Mouse (Mus musculus): ENCODE measurements around the gene Kcnma1.

The Kcnma1 gene

DNA sequence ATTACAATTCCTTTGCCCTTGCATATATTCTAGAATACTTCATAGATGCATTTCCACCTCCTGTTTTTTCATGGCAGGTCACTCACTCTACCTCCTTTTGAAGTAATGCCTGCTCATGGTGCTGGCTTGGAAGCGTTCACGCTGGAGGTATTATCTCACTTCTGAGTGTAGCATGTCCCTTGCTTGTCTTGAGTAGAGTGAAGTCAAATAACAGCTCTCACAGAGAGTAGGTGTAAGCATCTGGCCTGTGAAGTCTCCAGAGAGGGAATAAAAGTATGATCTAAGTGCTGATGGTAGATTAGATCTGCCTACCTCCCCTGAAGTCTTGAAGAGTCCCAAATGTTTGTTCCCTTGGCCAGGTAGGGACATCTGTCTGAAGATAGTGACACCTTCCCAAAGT, 607.2 kb downstream of the Kcnma1 start:
- DNase-seq: no peak

DNA sequence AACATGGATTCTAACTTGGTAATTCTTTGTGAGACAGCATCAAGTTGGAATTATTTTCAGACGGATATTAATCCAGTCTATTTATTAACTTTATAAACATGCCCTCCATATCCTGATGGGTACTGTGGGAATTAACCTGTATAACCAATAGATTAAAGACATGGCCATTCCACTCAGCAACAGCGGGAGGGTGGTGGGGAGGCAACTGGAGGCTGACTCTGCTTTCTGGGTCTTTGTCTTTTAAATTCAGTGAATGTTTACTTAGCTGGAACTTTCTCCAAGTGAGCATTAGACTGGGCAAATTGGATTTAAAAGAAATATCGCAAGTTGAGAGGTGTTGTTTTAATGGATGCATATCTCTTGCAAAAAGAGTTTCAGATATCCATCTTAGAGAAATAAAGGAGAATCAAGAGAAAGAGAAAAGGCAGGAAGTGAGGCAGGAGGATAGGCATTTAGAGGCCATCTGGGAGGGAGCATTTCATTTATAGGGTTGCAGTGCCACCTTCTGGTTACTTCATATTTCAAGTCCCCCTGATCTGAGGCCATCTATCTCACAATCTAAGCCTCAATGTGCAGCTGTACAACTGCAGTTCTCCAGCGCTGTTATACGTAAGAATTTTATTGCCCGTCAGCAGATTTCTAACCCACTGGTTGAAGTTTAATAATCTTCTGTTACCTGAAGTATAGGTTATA, 613.4 kb downstream of the Kcnma1 start:
- peak; percentile 83 for DNase-seq

DNA sequence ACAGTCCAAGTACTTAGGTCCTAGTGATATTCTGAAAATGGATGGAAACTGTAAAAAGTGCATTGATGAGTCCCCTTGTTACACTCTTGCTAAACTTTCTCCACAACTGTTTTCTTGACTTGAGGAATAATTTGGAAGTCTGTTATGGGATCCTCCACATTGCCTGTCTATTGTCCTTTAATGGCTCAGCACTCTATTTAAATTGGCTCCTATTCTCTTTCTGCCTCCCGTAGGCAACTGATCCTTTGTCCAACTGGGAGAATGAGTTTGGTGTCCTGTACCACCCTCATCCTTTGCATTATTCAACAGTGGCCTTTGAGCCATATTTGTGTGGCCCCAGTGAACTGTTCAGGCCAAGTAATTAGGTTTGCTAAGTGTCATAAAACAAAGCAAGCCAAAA, 616.6 kb downstream of the Kcnma1 start:
- DNase-seq: no peak

DNA sequence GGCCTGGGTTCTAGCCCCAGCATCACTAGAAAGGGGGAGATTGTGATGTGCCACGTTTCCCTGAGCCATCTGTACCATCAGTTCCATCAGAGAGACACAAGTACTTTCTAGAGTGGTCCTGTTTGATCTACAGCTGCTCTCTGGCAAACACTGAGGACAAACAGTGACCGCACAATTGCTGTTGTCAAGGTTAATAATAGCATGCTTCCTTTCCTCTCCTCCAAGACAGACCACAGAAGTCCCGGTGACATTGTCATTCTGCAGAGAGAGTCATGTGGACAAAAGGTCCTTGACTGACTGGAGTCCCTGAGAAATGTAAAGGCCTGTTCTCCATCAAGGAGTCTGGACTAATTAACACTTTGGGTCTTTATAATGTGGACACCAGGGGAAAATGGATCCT, 622.7 kb downstream of the Kcnma1 start:
- DNase-seq: no peak

DNA sequence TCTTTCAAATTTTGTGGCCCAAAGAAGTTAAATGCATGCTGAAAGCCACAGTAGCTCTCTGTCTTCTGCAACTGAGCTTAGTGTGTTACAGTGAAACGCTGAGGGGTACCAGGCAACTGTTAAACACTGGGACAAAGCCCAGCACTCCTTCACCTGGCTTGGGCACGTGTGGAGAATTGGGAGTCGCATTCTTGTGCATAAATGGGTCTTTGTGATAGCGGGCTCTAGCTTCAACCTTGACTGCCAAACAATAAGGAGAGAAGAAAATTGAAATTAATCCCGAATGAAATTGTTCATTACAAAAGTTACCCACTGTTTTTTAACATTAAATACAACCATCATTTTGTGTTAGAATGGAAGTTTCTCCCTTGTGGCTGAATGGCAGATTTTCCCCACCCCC, 623.5 kb downstream of the Kcnma1 start:
- no peak for DNase-seq

DNA sequence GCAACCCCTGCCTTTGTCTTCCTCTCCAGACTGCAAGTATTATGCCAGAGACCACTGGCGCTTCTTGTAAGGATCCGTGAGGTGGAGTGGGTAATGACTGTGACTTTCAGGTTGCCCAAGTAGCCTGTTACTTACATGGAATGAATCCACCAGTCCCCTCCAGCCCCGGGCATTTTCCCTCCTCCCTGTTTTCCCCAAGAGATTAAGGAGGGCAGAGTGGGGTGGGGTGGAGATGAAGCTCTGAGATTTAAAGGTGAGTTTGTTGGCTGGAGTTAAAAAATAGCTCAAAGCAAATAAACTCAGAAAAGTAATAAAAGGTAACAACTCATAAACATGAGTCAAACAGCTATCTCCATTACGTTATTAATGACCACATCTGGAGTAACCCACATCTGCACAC, 624.1 kb downstream of the Kcnma1 start:
- DNase-seq: no peak

DNA sequence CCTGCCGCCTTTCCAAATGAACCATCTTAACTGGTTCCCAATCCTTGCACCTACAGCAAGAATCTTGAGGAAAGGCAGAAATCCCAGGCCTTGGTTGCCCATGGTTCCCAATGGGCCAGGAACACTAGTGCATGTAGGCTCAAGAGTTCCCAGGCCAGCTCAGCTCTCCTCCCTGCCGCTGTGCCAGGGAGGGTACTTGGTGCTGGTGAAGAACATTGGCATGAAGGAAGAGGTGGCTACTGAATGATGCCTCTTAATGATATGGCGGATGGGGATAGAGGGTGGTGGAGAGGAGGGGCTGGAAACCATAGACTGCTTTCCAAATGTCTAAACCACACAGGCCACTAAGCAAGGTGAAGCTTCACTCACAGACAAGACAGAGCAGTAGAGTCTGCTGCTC, 627.5 kb downstream of the Kcnma1 start:
- DNase-seq: no peak

DNA sequence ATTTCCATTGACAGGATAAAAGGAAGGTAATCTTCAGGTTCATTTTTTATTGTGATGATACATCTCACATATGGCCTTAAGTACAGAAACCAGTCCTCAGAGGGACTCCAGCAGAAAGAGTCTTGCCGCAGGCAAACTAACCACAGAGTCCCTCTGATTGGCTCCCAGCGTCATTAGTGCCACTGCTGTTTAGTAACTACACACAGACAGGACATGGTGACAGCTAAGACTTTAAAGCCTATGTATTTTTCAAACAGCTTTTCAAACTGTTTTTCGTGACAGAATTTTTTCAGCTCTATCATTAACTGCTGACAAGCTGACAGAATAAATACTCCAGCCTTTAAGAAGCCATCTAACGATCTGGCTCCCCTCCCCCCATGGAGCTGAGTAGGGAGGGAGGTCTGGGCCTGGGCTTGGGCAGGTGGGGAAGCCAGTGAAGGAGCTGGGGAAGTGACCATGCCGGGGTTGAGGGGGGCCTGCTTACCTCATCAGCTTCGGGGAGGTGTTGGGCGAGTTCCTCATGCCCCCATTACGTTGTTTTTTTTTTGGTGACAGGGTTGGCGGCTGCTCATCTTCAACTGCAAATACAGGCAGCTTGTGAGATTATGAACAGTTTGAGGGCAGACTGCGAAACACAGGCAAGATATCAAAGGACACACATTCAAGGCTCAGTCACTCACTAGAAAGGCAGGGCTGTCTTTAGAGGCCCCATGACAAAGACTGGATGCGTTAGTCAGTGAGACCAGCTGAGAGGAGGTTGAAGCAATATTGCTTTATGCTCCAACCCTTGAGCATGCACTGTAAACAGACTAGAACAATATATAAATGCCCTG, 628.3 kb downstream of the Kcnma1 start:
- peak; percentile 17 for DNase-seq

DNA sequence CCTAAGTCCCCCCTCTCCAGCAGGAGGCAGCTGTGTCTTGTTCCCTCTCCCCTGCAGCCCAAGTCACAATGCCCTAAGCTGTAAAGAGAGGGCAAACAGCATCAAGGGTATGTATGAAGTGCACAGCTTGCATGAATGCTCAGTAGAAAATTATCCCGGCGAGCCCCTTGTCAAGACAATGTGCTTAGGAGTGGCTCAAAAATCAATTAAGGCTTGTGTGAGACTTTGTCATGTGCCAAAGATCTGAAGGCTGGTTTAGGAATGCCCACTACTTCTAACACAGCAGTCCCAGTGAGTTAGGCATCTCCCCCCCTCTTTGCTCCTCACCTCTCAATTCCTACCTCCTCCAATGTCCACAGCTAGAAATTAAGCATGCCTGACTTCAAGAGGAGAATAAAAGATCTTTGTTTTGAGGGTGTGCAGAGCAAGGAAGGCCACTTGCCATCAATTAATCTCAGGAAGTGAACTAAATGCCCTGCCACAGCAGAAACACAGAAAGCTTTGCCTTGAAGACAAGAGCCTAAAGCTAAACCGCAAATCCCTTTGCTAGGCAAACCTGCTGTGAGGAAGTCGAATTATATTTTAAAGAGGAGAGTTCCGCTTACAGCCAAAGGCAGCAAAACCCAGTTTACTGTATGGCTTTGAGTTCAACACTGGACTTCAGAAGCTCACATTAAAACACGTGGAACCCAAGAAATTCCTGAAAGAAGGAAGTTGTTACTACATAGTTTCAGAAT, 635.8 kb downstream of the Kcnma1 start:
- DNase-seq: peak; percentile 4

DNA sequence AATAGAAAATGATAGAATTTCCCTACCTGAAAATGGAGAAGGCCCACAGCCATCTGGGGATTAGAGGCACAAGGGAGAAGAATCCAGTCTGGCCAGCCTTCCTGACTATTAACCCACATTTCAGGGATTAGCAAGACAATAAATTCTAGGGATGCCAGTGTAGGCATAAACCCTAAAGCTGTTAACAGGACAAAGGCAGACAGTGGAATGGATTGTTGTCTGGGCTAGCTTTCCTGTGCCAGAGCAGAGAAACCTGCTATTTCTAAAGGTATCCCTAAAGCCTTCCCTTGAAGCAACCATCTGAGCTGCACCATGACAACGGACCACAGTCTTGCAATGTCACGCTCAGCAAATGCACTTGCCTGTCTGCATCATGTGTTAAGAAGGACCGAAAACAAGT, 642.3 kb downstream of the Kcnma1 start:
- DNase-seq: no peak

DNA sequence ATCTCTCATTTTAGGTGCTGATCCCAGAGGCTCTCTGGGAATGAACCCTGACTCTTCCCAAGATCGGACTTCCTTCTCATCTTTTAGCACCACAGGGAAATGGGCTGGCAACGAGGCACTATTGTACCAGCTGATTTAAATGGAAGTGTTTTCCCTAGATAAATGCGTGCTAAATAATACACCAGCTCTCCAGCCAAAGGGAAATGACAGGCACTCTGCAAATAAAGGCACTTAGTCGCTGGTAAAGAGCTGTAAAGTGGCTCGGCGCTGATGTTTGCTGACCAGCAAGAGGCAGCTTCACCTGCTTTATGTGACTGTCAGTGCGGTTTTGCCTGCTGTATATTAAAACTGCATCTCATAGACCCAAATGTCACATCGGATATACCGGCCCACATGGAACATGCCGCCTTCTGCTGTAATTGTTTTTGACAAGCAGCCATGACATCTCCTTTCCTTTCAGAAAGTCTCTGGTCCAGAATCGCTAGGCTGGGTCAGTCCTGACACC, 653.7 kb downstream of the Kcnma1 start:
- DNase-seq: no peak

DNA sequence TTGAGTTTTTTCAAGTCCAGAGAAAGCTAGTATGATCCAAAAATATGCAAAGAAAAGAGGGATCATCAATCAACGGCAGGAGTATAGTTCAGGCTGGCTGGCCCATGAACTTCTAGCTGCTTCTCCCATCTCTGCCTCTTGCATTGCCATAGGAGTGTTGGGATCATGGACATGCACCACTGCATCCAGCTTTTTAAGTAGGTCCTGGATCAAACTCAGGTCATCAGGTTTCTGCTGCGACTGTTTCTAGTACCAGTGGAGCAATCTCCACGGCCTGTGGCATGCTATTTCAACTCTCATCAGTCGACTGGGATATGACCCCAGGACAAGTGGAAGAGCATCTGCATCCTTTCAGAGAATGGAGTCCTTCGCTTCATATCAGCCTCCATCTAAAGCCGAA, 655.5 kb downstream of the Kcnma1 start:
- no peak for DNase-seq

DNA sequence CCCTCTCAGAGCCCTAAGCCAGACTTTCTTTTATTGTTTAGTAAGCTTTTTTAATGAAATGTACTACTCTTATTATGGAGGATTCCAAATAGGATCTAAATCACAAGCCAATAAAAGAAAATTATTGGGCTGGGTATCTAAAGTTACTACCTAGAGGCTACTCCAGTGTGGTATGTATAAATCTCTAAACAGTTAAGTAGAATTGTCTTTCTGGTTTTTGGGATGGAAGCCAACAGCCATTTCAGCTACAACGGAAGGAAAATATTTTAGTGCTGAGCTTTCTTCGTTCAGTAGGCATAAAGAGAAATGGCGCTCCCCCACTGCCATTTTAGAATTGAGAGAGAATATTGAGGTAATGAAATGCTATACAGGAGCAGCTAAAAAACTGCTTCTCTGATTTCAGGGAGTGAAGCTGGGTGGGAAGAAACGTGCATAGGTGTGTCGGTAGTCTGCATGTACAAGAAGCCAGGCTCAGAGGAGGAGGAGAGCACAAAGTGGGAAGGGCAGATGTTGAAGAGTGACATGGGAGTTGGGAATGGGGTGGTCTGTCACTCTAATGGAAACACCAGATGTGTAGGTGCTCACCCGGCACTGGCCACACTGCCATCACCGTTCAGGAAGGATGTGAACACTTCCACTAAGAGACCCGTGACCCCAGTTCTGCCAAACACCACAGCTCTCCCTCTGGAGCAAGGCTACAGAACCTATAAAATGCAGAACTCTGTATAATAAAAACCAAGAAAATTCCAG, 656.6 kb downstream of the Kcnma1 start:
- no peak for DNase-seq

DNA sequence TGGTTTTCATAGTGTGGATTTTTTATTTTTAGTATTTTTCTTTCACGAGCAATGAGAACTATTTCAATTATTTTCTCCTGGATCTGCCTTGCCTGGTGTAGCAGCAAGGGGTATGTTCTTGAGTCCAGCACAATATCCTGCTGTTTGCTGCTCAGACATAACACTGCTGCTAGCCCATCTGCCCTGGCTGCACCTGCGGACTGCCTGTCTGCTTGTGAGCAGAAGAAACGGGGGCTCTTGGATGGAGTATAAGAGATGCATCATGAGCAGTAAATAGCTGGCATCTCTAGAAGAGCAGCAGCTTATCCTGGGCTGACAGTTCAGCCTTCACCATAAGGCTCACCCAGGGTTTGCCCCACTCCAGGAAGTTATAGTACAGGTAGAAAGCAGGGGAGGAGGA, 687.5 kb downstream of the Kcnma1 start:
- DNase-seq: no peak

DNA sequence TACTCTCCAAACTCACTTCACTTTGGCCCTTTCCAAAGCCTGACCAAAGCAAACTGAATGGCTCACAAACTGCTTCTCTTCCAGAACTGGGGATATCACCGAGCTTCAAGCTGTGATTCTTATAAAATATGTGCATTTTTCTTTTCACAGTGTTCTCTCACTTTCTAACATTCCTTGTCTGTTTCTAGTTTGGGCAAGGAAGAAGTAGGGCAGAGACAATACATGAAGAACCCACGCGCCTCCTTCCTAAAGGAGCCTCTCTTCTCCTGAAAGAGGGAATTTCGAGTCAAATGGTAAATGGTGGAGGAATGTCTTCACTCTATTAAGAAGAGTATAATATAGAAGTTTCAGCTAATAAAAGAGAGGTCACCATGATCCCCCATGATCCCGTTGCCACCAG, 709.0 kb downstream of the Kcnma1 start:
- DNase-seq: no peak

DNA sequence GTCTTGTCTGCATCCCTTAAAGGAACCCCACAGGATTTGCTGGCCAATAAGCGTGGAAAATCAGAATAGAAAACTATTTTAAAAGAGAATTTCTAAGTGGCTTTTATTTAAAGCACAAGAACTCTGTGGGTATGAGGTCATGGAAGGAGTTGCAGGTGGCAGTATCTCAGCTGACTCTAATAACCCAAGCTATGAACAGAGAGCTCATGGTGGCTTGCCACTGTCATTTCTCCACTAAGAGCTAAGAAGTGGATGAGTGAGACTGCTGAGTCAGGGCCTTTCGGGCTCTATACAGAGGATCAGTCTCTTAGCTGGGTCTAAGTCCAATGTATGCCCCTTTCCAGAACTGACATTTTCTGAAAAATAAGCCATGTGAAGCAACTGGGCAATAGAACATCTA, 713.8 kb downstream of the Kcnma1 start:
- no peak for DNase-seq

DNA sequence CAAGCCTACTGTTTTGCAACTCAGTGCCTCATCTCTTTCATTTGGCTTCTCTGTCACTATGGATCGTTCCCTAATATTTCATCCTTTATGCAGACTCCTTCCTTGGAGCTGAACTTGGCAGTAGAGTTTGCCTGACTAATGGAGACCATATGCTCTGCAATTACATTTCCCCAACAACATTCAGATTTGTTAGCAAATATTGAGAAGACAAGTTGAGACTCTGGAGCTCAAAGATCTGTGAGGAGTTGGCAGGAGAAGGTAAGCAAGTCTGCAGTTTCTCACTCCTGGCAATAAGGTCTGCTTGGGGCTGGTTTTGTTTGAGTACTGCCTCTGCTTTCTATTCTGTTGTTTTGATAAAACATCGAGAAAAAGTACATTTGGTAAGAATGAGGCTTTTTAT, 723.7 kb downstream of the Kcnma1 start:
- DNase-seq: no peak

DNA sequence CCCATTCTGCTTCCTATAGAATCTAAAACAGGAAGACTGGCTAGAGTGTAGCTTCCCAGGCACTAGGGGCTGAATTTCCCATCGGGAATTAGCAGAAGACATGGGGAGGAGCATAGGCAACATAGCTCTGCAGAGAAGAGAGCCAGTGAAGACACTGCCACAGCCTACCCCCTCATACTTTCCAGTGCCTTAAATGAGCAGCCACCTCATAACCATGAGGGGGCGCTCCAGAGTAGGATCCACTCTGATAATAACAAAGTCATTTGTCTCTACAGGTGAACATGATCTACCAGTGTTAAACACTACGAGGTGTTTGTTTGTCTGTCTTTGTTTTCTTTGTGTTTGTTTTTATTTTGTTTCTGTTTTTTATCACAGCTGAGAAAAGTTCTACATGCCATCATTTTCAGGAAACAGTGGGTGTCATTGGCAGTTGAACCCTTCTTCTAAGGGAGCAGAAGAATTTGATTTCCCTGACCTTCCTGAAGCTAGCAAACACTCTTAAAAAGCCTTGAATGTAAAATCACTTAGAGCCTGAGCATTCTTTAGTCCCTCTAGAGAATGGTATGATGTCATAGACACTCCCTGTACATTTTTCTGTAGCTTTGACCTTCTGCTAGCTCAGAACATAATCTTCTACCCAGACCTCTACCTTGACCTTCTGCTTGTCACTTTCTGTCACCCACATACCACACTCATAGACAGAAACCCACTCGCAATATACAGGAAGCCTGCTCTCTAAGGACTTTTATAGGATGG, 747.6 kb downstream of the Kcnma1 start:
- DNase-seq: no peak

DNA sequence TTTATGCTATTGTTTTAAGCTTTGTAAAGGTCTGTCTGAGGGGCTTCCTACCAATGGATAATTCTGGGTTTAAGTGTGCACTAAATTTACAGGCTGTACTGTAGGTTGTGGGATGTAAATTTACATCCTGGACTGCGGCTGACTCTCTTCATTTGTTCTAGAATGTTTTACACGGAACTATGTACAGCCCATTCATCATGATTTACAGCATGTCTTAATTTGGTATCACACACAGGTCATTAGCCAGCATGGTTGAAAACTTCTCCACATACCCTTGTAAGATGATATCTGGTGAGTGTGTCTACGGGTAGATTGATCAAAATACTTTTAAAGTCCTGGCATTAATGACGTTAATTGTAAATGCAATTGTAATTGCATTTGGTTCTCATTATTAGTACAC, 761.1 kb downstream of the Kcnma1 start:
- no peak for DNase-seq

DNA sequence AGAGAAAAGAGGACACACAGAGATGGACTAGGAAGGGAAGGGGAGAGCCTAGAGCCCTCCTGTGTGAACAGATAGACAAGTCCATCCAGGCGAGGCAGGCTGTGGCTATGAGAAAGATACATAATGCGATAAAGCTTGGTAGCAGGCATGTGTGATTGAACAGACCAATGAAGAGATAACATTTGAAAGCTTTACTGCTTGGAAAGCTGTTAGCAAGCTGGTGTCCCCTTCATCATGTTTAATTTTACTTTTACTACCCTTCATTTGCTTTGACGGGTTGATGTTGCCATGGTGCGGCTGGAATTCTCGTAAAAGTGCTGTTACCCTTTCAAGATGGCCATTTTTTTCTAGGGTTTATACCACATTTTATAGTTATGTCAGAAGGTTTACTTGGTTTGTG, 769.8 kb downstream of the Kcnma1 start:
- no peak for DNase-seq

DNA sequence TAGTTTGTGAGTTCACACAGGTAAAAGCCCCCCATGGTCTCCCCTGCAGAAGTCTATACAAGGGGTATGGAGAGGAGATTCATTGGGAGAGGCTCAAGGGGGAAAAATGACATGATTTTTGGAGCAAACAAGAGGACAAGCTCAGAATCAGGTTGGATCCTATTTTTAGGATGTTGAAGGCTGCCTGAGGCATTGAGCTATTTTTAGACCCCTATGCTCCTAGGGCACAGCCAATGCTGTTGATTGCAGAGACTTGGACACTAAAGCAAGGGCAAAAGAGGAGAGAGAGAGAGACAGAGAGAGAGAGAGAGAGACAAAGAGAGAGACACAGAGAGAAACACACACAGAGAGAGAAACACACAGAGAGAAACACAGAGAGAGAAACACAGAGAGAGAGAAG, 770.4 kb downstream of the Kcnma1 start:
- no peak for DNase-seq
